Mouse (Mus musculus): ENCODE data around the gene Pprc1. TPM values are rescaled to one million over a fixed set of nuclear protein-coding genes. Genes with fewer than 3 reads are reported as not detected.

Pprc1 gene
- polyA plus RNA-seq, 1 experiment from 2014 or later = 55.1 TPM

DNA sequence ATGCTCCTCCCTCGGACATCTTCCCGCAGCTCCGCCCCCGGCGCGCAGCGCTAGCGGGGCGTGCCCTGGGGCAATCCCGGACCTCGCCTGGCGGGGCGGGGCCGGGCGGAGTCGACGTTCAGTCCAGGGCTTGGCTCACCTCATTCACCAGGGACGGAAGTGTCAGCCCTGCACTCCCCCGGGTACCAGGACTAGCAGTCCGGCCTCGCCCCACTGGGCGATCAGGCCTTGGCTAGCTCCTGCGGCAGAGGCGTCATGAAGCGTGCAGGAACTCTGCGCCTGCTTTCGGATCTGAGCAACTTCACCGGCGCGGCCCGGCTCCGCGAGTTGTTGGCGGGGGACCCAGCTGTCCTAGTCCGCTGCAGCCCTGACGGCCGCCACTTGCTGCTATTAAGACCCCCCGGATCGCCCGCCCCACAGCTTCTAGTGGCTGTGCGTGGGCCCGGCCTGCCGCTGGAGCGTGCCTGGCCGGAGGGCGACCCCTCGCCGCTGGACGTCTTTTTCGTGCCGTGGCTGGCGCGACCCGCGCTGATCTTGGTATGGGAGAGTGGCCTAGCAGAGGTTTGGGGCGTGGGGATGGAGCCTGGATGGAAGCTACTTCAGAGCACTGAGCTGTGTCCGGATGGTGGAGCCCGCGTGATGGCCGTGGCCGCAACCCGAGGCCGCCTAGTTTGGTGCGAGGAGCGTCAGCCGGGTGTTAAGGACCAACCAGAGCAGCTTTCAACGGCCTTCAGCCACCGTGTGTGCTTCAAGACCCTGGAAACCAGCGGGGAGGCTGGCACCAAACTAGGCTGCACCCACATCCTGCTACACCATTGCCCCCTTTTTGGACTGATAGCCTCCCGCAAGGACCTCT is 41.1 kb upstream of the Pprc1 start, which contains the start of gene Hps6:
Gene Hps6 (plus strand): TSS at position 138 of the 856 bp plus-strand sequence.
- no peak for TF ChIP-seq CTCF (IDR thresholded peaks at IDR 0.05; ENCODE audit: low read depth)
- WGBS = 1% methylated on average over 70 of the region's 70 CpGs
- Histone ChIP-seq H3K4me3 (ENCODE audit: low read depth, low read length) (peak within 1 kb of the TSS; percentile 69), H3K27me3 (ENCODE audit: insufficient read depth, low read length) (no peaks in the 10 kb centered on the region), H3K9me3 (ENCODE audit: low read depth, low read length) (no peaks in the 10 kb centered on the region), H3K4me1 (ENCODE audit: insufficient read depth) (peaks cover 4% of the 10 kb centered on the region; the same call in 1 of the 2 replicates), H3K27ac (ENCODE audit: low read depth) (peak within 1 kb of the TSS; percentile 36; the same call in 1 of the 2 replicates), H3K9ac (peak within 1 kb of the TSS; percentile 76), H3K36me3 (ENCODE audit: insufficient read depth) (peaks cover 8% of the 10 kb centered on the region; the same call in 1 of the 2 replicates), H3K4me2 (peak within 1 kb of the TSS; percentile 100)
- DNase-seq = peak; percentile 89
- ATAC-seq (ENCODE audit: insufficient read depth) = peak; percentile 93

GRCm38 (mm10) chr19:46004814-46005466 is 39.7 kb upstream of the Pprc1 start:
- no peak overlapping the region for H3K4me2 ChIP-seq
- ATAC-seq (ENCODE audit: insufficient read depth) (no peak), DNase-seq (no peak)
- peaks cover 4% of the 10 kb centered on the region; the same call in 1 of the 2 replicates for H3K4me1 ChIP-seq (ENCODE audit: insufficient read depth)
- H3K4me3 ChIP-seq (ENCODE audit: low read depth, low read length) = no peak overlapping the region
- H3K27me3 ChIP-seq (ENCODE audit: insufficient read depth, low read length) = no peaks in the 10 kb centered on the region
- no peak overlapping the region for H3K27ac ChIP-seq (ENCODE audit: low read depth)
- no peak overlapping the region for H3K9ac ChIP-seq
- H3K36me3 ChIP-seq (ENCODE audit: insufficient read depth) = peaks cover 8% of the 10 kb centered on the region; the same call in 1 of the 2 replicates
- TF ChIP-seq CTCF (IDR thresholded peaks at IDR 0.05; ENCODE audit: low read depth) = no peak
- WGBS = 77% methylated on average over 17 of the region's 17 CpGs
- no peaks in the 10 kb centered on the region for H3K9me3 ChIP-seq (ENCODE audit: low read depth, low read length)

DNA sequence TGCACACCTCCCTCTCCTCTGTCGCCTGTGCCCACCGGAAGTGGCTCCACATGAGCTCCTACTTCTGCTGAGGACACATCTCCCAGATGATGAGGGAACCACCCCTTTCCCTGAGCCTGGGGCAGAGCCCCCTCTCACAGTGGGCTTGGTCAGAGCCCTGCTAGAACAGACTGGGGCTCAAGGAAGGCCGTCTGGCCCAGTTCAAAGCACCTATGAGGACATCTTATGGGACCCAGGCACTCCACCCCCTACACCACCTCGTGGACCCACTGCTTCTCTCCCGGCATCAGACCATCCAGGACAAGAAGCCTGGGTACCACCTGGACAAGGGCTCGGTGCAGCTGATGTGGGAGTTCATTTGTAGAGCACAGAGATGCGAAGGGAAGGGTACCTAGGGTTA is 39.0 kb upstream of the Pprc1 start:
- Histone ChIP-seq H3K9me3 (ENCODE audit: low read depth, low read length) (no peaks in the 10 kb centered on the region), H3K27me3 (ENCODE audit: insufficient read depth, low read length) (no peaks in the 10 kb centered on the region), H3K9ac (no peak overlapping the region), H3K4me1 (ENCODE audit: insufficient read depth) (peaks cover 4% of the 10 kb centered on the region; the same call in 1 of the 2 replicates), H3K4me2 (no peak overlapping the region), H3K36me3 (ENCODE audit: insufficient read depth) (peaks cover 8% of the 10 kb centered on the region; the same call in 1 of the 2 replicates), H3K27ac (ENCODE audit: low read depth) (no peak overlapping the region), H3K4me3 (ENCODE audit: low read depth, low read length) (no peak overlapping the region)
- TF ChIP-seq CTCF (IDR thresholded peaks at IDR 0.05; ENCODE audit: low read depth) = no peak
- no peak for DNase-seq
- WGBS = 86% methylated on average over 7 of the region's 7 CpGs
- no peak for ATAC-seq (ENCODE audit: insufficient read depth)

DNA sequence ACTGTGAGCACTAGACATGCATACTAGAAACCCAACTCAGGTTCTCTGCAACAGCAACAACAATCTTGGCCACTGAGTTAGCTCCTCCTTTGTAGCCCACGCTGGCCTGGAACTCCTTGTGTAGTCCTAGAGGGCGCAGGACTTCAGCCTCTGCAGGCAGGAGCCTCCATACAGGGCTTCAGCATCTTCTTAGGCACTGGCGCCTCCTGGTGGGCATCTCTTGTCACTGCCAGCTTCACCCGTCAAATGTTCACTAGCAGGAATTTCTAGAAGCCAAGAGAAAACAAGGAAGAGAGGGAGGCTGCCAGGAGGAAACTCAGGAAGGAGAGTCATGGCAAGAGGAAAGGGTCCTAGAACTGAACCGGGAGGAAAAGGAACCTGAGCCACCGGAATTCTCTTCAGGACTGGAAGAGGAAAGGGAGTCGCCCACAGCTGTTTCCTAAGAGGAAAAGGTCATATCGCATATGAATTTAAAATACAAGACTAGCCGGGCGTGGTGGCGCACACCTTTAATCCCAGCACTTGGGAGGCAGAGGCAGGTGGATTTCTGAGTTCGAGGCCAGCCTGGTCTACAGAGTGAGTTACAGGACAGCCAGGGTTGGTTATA is 30.0 kb upstream of the Pprc1 start:
- 33% methylated on average over 12 of the region's 12 CpGs for WGBS
- no peaks in the 10 kb centered on the region for H3K36me3 ChIP-seq (ENCODE audit: insufficient read depth)
- no peak overlapping the region for H3K9ac ChIP-seq
- no peaks in the 10 kb centered on the region for H3K4me1 ChIP-seq (ENCODE audit: insufficient read depth)
- peak; percentile 82 for ATAC-seq (ENCODE audit: insufficient read depth)
- no peak overlapping the region for H3K27ac ChIP-seq (ENCODE audit: low read depth)
- no peaks in the 10 kb centered on the region for H3K9me3 ChIP-seq (ENCODE audit: low read depth, low read length)
- no peak overlapping the region for H3K4me3 ChIP-seq (ENCODE audit: low read depth, low read length)
- peak; percentile 97 for TF ChIP-seq CTCF (IDR thresholded peaks at IDR 0.05; ENCODE audit: low read depth)
- H3K4me2 ChIP-seq = no peak overlapping the region
- peak; percentile 94 for DNase-seq
- H3K27me3 ChIP-seq (ENCODE audit: insufficient read depth, low read length) = no peaks in the 10 kb centered on the region

DNA sequence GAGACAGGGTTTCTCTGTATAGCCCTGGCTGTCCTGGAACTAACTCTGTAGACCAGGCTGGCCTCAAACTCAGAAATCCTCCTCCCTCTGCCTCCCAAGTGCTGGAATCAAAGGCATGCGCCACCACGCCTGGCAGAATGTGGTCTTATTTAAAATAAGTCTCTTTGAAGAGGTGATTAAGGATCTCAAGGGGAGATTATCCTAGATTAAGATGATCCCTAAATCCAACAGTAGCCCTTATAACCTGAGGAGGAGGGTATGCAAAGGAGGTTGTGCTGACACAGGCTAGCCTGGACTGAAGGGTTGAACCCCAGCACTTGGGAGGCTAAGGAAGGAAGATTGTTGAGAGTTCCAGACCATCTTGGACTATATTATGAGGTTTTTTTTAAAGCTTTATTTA is 28.7 kb upstream of the Pprc1 start:
- DNase-seq (no peak), ATAC-seq (ENCODE audit: insufficient read depth) (no peak)
- Histone ChIP-seq H3K4me2 (no peak overlapping the region), H3K27me3 (ENCODE audit: insufficient read depth, low read length) (no peaks in the 10 kb centered on the region), H3K9me3 (ENCODE audit: low read depth, low read length) (no peaks in the 10 kb centered on the region), H3K9ac (no peak overlapping the region), H3K4me1 (ENCODE audit: insufficient read depth) (no peaks in the 10 kb centered on the region), H3K27ac (ENCODE audit: low read depth) (no peak overlapping the region), H3K36me3 (ENCODE audit: insufficient read depth) (no peaks in the 10 kb centered on the region), H3K4me3 (ENCODE audit: low read depth, low read length) (no peak overlapping the region)
- no peak for TF ChIP-seq CTCF (IDR thresholded peaks at IDR 0.05; ENCODE audit: low read depth)
- 64% methylated on average over 2 of the region's 2 CpGs for WGBS

DNA sequence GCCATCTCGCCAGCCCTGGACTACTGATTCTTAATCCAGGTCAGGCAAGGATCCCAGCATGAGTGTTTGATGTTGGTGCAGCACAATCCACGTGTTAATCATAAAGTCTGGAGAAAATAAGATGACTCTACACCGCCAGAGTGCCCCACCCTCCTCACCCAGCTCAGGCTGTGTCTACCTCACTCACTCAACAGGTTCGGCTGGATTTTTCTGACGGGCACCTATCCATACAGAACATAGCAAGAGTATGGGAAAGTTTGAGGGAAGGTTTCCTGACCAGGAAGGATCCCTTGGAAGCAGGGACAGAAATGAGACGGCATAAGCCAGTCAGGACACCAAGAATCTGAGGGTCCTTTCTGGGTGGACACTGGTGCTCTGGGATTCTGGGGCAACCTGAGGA is 19.7 kb upstream of the Pprc1 start:
- DNase-seq (peak; percentile 68), ATAC-seq (ENCODE audit: insufficient read depth) (peak; percentile 64; the same call in 1 of the 2 replicates)

More for the DNA sequence above, 19.7 kb upstream of the Pprc1 start:
- H3K4me3 ChIP-seq (ENCODE audit: low read depth, low read length) = no peak overlapping the region
- H3K4me2 ChIP-seq = no peak overlapping the region
- 0 out of 2 replicates have a peak, but pooled peaks cover 1% of the 10 kb centered on the region for H3K36me3 ChIP-seq (ENCODE audit: insufficient read depth)
- 59% methylated on average over 6 of the region's 6 CpGs for WGBS
- no peak for TF ChIP-seq CTCF (IDR thresholded peaks at IDR 0.05; ENCODE audit: low read depth)
- H3K27me3 ChIP-seq (ENCODE audit: insufficient read depth, low read length) = no peaks in the 10 kb centered on the region
- H3K27ac ChIP-seq (ENCODE audit: low read depth) = 0 out of 2 replicates have a peak overlapping the region, but pooled peaks have one; percentile 24
- no peak overlapping the region for H3K9ac ChIP-seq
- peaks cover 6% of the 10 kb centered on the region; the same call in 1 of the 2 replicates for H3K9me3 ChIP-seq (ENCODE audit: low read depth, low read length)
- no peaks in the 10 kb centered on the region for H3K4me1 ChIP-seq (ENCODE audit: insufficient read depth)

All from lung, embryonic 14.5 days (tissue).